Mouse (Mus musculus): ENCODE results near the gene Eipr1. TPM values are rescaled to one million over a fixed set of nuclear protein-coding genes. Genes with fewer than 3 reads are reported as not detected.

The Eipr1 gene
- polyA plus RNA-seq, 1 experiment from 2014 or later: 29.0 TPM

- 77% methylated on average over 5 of the region's 5 CpGs for WGBS
- Histone ChIP-seq H3K4me3 (ENCODE audit: low read depth, low read length) (no peak overlapping the region), H3K9ac (ENCODE audit: low read depth, low read length) (no peak overlapping the region), H3K36me3 (ENCODE audit: control insufficient read depth, insufficient read depth, low read length) (no peaks in the 10 kb centered on the region), H3K9me3 (ENCODE audit: control insufficient read depth, low read length) (no peaks in the 10 kb centered on the region), H3K4me1 (ENCODE audit: control insufficient read depth, insufficient read depth, low read length) (no peaks in the 10 kb centered on the region), H3K27ac (replicated peaks; ENCODE audit: low read depth, low read length) (no peak overlapping the region), H3K27me3 (replicated peaks; ENCODE audit: control insufficient read depth, insufficient read depth, low read length) (no peaks in the 10 kb centered on the region), H3K4me2 (ENCODE audit: low read depth, low read length) (no peak overlapping the region)
- DNase-seq (ENCODE audit: low spot score): no peak
- ATAC-seq (ENCODE audit: low read depth): no peak
Observed at GRCm38 (mm10) chr12:28841179-28841698, 89.6 kb downstream of the Eipr1 start.

- Histone ChIP-seq H3K9me3 (ENCODE audit: control insufficient read depth, low read length) (no peaks in the 10 kb centered on the region), H3K9ac (ENCODE audit: low read depth, low read length) (no peak overlapping the region), H3K27me3 (replicated peaks; ENCODE audit: control insufficient read depth, insufficient read depth, low read length) (no peaks in the 10 kb centered on the region), H3K4me2 (ENCODE audit: low read depth, low read length) (no peak overlapping the region), H3K36me3 (ENCODE audit: control insufficient read depth, insufficient read depth, low read length) (no peaks in the 10 kb centered on the region), H3K4me3 (ENCODE audit: low read depth, low read length) (no peak overlapping the region), H3K27ac (replicated peaks; ENCODE audit: low read depth, low read length) (no peak overlapping the region), H3K4me1 (ENCODE audit: control insufficient read depth, insufficient read depth, low read length) (no peaks in the 10 kb centered on the region)
- ATAC-seq (ENCODE audit: low read depth) (no peak), DNase-seq (ENCODE audit: low spot score) (no peak)
- WGBS: 93% methylated on average over 8 of the region's 8 CpGs
Observed at GRCm38 (mm10) chr12:28845811-28846210, 94.2 kb downstream of the Eipr1 start.

DNA sequence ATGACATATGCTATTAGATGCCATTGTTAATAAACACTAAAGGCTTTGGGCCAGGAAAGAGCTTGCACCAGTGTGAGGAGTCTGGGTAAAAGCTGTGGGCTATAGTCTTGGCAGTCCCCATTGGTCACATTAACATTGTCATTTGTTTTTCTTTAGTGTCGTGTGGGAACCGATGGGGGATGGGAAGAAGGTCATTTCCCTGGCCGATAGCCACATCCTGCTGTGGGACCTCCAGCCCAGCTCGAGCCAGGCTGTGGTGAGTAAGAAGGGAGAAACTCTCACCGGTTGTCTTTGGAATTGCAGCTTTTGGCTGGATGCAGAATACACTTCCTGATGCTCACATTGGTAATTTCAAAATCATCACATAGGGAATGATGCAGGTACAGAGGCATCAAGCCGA, 95.8 kb downstream of the Eipr1 start:
- H3K36me3 ChIP-seq (ENCODE audit: control insufficient read depth, insufficient read depth, low read length): no peaks in the 10 kb centered on the region
- ATAC-seq (ENCODE audit: low read depth) (no peak), DNase-seq (ENCODE audit: low spot score) (no peak)
- no peaks in the 10 kb centered on the region for H3K27me3 ChIP-seq (replicated peaks; ENCODE audit: control insufficient read depth, insufficient read depth, low read length)
- 71% methylated on average over 6 of the region's 6 CpGs for WGBS
- H3K4me2 ChIP-seq (ENCODE audit: low read depth, low read length): no peak overlapping the region
- H3K4me1 ChIP-seq (ENCODE audit: control insufficient read depth, insufficient read depth, low read length): no peaks in the 10 kb centered on the region
- no peak overlapping the region for H3K27ac ChIP-seq (replicated peaks; ENCODE audit: low read depth, low read length)
- H3K9me3 ChIP-seq (ENCODE audit: control insufficient read depth, low read length): no peaks in the 10 kb centered on the region
- no peak overlapping the region for H3K4me3 ChIP-seq (ENCODE audit: low read depth, low read length)
- H3K9ac ChIP-seq (ENCODE audit: low read depth, low read length): no peak overlapping the region

DNA sequence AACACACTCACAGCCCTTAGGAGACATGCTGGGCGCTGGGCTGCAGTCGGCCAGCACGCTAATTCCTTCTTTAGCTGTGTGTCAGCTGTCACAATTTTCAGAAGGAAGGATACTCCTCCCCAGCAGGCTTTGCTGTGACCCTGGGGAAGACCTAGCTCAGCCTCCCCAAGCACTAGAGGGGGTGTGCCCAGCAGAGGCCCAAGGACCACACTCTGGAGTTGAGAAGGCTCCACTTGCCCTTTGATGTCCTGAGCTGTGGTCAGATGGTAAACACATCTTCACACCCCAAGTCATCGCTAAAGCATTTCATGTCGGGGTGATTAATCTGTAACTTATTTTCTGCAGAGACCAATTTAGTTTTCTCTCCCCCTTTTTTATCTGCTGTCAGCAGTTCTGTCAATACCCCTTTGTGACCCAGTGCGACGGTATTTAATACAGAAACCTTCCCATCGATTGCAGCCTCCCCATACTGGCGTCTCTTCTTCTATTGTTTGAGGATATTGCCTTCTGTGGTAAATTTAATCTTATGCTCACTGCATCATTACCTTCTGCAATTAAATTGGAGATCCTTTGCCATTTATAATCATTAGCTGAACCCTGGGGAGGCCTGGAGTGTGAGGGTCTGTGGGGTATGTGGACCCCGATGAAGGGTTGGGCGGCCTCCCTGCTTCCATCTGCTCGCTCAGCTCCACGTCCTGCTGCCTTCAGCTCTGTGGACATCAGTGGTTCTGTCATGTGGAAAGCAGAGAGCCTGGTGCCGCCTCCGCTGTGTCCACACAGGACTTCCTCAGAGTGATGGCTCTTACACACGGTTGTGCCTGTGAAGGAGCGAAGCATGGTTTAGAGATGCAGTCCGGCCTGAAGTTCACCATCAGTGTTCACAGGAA, 97.4 kb downstream of the Eipr1 start:
- 80% methylated on average over 17 of the region's 18 CpGs for WGBS
- ATAC-seq (ENCODE audit: low read depth) (no peak; the same call in 1 of the 2 replicates), DNase-seq (ENCODE audit: low spot score) (no peak)
- Histone ChIP-seq H3K4me3 (ENCODE audit: low read depth, low read length) (no peak overlapping the region), H3K36me3 (ENCODE audit: control insufficient read depth, insufficient read depth, low read length) (no peaks in the 10 kb centered on the region), H3K9ac (ENCODE audit: low read depth, low read length) (no peak overlapping the region), H3K9me3 (ENCODE audit: control insufficient read depth, low read length) (no peaks in the 10 kb centered on the region), H3K4me1 (ENCODE audit: control insufficient read depth, insufficient read depth, low read length) (no peaks in the 10 kb centered on the region), H3K27me3 (replicated peaks; ENCODE audit: control insufficient read depth, insufficient read depth, low read length) (no peaks in the 10 kb centered on the region), H3K27ac (replicated peaks; ENCODE audit: low read depth, low read length) (no peak overlapping the region), H3K4me2 (ENCODE audit: low read depth, low read length) (no peak overlapping the region)

DNA sequence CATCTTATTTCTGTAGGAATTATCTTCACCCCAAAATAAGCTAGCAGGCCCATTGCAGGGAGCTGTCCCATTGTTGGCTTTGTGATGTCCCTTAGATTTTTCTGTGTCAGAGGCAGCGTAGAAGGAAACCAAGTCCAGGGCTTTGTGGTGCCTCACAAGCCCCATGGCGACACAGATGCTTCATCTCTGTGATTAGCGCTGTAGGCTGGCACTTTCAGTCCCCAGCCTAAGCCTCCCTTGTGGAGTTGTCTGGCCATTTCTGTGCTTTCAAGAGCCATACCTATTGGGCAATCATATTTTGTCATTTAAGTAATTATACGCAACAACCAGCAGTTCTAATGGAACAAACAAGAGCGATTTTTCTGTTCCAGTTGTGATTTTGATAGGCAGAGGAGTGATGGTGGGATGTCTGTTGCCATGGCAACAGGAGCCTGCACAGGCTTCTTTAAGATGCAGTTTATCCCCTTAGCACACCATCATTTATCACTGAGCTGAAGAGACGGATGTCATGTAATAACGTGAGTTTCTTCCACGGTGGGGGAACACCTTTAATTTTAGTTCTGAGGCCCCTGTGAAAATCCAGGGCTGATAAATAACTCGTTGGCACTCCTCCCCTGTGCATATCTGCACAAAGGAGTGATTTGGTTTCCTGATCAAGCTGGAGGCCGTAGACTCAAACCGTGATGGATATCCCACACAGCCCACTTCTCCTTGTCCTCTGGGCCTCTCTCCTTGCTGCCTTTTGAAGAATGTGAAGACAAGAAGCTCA, 108.1 kb downstream of the Eipr1 start:
- ATAC-seq (ENCODE audit: low read depth) (no peak; the same call in 1 of the 2 replicates), DNase-seq (ENCODE audit: low spot score) (no peak)
- H3K27me3 ChIP-seq (replicated peaks; ENCODE audit: control insufficient read depth, insufficient read depth, low read length): no peaks in the 10 kb centered on the region
- no peak overlapping the region for H3K4me3 ChIP-seq (ENCODE audit: low read depth, low read length)
- 77% methylated on average over 11 of the region's 11 CpGs for WGBS
- H3K36me3 ChIP-seq (ENCODE audit: control insufficient read depth, insufficient read depth, low read length): peaks cover 3% of the 10 kb centered on the region; the same call in 1 of the 2 replicates
- H3K4me1 ChIP-seq (ENCODE audit: control insufficient read depth, insufficient read depth, low read length): no peaks in the 10 kb centered on the region
- no peak overlapping the region for H3K27ac ChIP-seq (replicated peaks; ENCODE audit: low read depth, low read length)
- no peak overlapping the region for H3K9ac ChIP-seq (ENCODE audit: low read depth, low read length)
- no peaks in the 10 kb centered on the region for H3K9me3 ChIP-seq (ENCODE audit: control insufficient read depth, low read length)
- no peak overlapping the region for H3K4me2 ChIP-seq (ENCODE audit: low read depth, low read length)

- Histone ChIP-seq H3K4me1 (ENCODE audit: control insufficient read depth, insufficient read depth, low read length) (no peaks in the 10 kb centered on the region), H3K27me3 (replicated peaks; ENCODE audit: control insufficient read depth, insufficient read depth, low read length) (no peaks in the 10 kb centered on the region), H3K9me3 (ENCODE audit: control insufficient read depth, low read length) (no peaks in the 10 kb centered on the region), H3K9ac (ENCODE audit: low read depth, low read length) (no peak overlapping the region), H3K27ac (replicated peaks; ENCODE audit: low read depth, low read length) (no peak overlapping the region), H3K4me3 (ENCODE audit: low read depth, low read length) (no peak overlapping the region), H3K36me3 (ENCODE audit: control insufficient read depth, insufficient read depth, low read length) (peaks cover 8% of the 10 kb centered on the region; the same call in 1 of the 2 replicates), H3K4me2 (ENCODE audit: low read depth, low read length) (no peak overlapping the region)
- no peak for DNase-seq (ENCODE audit: low spot score)
- ATAC-seq (ENCODE audit: low read depth): no peak
- 53% methylated on average over 5 of the region's 5 CpGs for WGBS
Observed at GRCm38 (mm10) chr12:28860264-28860560, 108.6 kb downstream of the Eipr1 start.

GRCm38 (mm10) chr12:28863260-28863659, 111.7 kb downstream of the Eipr1 start:
- ATAC-seq (ENCODE audit: low read depth): peak; percentile 76; the same call in 1 of the 2 replicates
- no peaks in the 10 kb centered on the region for H3K27me3 ChIP-seq (replicated peaks; ENCODE audit: control insufficient read depth, insufficient read depth, low read length)
- no peak overlapping the region for H3K4me2 ChIP-seq (ENCODE audit: low read depth, low read length)
- peak; percentile 74 for DNase-seq (ENCODE audit: low spot score)
- WGBS: 66% methylated on average over 12 of the region's 12 CpGs
- no peak overlapping the region for H3K4me3 ChIP-seq (ENCODE audit: low read depth, low read length)
- 0 out of 2 replicates have a peak overlapping the region, but pooled peaks have one; percentile 48 for H3K27ac ChIP-seq (replicated peaks; ENCODE audit: low read depth, low read length)
- no peaks in the 10 kb centered on the region for H3K9me3 ChIP-seq (ENCODE audit: control insufficient read depth, low read length)
- H3K9ac ChIP-seq (ENCODE audit: low read depth, low read length): no peak overlapping the region
- H3K36me3 ChIP-seq (ENCODE audit: control insufficient read depth, insufficient read depth, low read length): peaks cover 8% of the 10 kb centered on the region; the same call in 1 of the 2 replicates
- no peaks in the 10 kb centered on the region for H3K4me1 ChIP-seq (ENCODE audit: control insufficient read depth, insufficient read depth, low read length)

GRCm38 (mm10) chr12:28866121-28866520, 114.5 kb downstream of the Eipr1 start:
- Histone ChIP-seq H3K9ac (ENCODE audit: low read depth, low read length) (no peak overlapping the region), H3K4me2 (ENCODE audit: low read depth, low read length) (no peak overlapping the region), H3K4me3 (ENCODE audit: low read depth, low read length) (no peak overlapping the region), H3K36me3 (ENCODE audit: control insufficient read depth, insufficient read depth, low read length) (peaks cover 8% of the 10 kb centered on the region; the same call in 1 of the 2 replicates), H3K4me1 (ENCODE audit: control insufficient read depth, insufficient read depth, low read length) (no peaks in the 10 kb centered on the region), H3K27me3 (replicated peaks; ENCODE audit: control insufficient read depth, insufficient read depth, low read length) (no peaks in the 10 kb centered on the region), H3K9me3 (ENCODE audit: control insufficient read depth, low read length) (no peaks in the 10 kb centered on the region), H3K27ac (replicated peaks; ENCODE audit: low read depth, low read length) (no peak overlapping the region)
- 33% methylated on average over 1 of the region's 1 CpGs for WGBS
- no peak for ATAC-seq (ENCODE audit: low read depth)
- DNase-seq (ENCODE audit: low spot score): no peak

Measured in embryonic facial prominence, embryonic 14.5 days (tissue).